Mouse (Mus musculus) cerebellum, postnatal 14 days (tissue): Measurements from ENCODE around the gene I830077J02Rik.
"Not testable (repeated sequence)": the region's sequence is repeated elsewhere in the genome, so short reads cannot be mapped to it uniquely, and the experiment has no call there.

Source experiments
- DNase-seq, 2 experiments: peaks; one replicate each; pipeline ENCODE4 v3.0.0; 2021; ENCODE audit warnings: mixed read lengths in 2 of 2

The I830077J02Rik gene

DNA sequence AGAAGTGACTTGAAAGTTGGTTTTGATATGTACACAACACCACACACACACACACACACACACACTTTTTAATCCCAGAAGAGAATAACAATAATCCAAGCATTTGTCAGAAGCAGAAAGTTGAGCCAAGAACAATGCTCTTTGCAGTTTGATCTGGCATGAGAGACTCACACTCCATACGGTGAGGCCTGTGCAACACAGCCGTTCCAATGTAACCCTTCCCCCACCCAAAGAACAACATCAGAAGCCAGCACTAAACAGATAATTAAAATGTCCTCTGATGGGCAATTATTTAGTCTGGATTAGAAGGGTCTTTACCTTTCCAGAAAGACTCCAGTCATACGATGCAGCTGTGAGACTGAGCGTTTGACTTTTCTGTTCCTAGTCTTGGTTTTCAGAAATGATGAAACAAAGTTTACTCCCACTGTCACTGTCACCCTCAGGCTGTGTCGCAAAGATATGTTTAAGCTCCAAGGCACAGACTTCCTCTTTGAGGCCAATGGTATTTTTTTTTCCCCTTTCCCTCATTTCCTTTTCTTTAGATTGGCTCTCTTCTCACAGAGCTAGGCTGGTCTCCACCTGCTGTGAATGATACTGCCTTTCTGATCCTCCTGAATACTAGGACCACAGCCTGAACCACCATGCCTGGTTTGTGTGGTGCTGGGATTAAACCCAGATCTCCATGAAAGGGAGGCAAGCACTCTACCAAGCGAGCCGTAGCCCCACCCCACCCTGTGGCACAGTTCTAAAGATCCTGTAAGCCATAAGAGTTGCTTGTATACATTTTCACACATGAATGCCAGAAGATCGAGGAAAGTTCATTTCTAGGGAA, at the start of gene I830077J02Rik:
Gene I830077J02Rik, minus strand, starts transcription at position 425 of the 832 bp plus-strand sequence.
- no peak for DNase-seq

DNA sequence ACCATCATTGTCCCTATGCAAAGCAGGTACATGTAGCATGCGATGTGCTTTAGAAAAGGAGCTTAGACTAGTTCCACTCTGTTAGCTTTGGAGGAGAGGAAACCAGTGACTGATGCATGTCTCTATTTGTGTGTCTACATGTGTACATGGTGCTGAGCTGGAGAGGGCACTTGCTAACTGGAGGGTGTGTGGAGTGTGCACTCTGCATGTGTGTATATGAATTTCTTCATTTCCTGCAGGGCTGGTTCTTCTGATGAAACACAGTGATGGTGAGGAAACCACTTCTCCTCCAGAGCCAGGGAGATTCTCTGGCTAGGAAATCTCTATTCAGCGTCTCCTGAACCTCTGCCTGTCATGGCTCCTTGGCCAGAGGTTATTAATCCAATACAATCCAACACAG, 41.7 kb upstream of the I830077J02Rik start:
- no peak for DNase-seq

DNA sequence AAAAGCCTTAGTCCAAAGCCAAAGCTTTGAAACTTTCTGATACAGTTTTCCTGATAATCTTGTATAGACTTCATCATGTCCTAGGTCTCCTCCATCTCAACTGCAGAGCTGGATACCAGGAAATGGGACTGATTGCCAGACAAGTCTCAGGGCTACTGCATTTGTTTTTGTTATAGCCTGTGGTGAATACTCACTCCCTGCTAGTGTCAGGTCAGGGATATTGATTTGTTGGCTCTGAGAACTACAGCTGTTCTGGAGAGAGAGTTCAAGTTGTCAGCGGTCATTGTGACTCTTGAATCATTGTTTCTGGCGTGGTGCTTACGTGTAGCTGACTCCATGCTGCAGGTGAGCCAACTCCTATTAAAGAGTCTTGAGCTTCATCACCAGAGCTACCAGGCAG, 40.9 kb upstream of the I830077J02Rik start, which contains the start of gene Ovgp1:
Gene Ovgp1, plus strand, starts transcription at position 301 of the 400 bp plus-strand sequence.
- DNase-seq = no peak

DNA sequence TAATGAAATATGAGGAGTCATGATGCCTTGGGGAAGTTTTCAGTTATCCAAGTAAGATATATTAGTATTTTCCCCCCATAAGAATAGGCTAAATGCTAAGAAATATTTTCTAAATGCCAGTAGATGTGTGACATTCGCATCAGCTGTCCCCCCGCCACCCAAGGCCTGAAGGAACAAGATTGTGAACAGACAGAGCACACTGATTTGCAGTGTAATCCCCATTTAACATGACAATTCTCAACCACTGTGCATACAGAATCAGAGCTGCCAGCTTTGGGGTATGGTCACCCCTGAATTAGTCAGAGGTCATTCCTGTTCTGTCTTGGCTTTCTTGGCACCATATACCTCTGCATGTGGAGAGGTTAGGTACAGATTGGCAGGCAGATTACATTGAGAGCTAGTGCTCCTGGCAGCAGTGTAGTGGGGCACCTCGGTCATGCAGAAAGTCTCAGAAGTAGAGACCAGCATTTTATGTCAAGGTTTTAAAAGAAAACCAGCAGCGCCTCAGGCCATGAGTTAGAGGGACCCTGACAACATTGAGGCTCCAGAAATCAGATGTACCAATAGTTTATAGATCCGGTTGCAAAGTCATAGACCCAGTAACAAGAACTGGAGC, 39.5 kb upstream of the I830077J02Rik start:
- DNase-seq = no peak

DNA sequence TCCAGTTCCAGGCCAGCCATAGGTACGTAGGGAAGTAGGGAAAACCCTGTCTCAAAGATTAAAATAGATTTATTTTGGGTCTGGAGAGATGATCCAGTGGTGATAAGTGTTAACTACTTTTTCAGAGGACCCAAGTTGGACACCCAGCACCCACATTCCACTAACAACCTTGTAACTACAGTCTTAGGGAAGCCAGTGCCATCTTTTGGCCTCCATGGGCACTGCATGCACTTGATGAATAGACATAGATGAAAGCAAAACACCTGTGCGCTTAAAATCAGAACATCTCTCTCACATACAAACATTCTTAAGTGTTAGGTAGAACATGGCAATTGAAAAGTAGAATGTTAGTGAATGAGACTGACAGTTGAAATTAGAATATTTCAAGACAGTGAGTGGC, 28.2 kb upstream of the I830077J02Rik start:
- peak in 1 of 2 experiments; percentile 26 for DNase-seq

DNA sequence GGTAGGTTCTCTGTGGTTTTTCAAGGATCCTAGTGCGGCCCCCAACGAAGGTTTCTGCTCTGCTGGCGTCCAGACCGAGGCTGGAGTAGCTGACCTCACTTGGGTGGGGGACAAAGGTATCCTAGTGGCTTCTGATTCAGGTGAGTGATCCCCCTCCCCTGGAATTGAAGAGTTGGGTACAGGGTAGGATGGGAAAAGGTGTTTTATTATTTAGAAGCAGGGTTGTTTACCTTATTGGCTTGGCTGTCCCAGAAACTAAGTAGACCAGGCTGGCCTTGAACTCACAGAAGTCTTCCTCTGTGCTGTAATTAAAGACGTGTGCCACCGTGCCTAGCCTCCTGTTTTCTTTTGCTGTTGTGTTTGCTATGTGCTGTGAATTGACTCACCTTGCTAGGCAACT, 27.5 kb upstream of the I830077J02Rik start, which contains the start of gene Atp5f1:
Gene Atp5f1, minus strand, starts transcription at position 101 of the 400 bp plus-strand sequence.
- DNase-seq = no peak

DNA sequence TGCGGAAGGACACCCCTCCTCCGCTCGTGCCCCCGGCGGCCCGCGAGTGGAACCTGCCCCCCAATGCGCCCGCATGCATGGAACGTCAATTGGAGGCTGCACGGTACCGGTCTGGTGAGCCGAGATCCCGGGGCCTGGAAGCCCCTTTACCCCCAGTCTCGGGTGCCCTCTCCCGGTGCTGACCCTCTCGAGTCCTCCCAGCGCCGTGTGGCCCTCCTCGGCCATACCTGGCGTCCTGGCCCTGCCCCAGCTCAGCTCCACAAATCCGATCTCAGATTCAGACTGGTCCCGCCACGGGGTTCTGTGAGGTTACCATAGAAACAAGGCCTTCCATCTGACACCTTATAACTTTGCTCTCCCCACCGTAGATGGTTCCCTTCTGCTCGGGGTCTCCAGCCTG, 27.1 kb upstream of the I830077J02Rik start:
- peak in 1 of 2 experiments; percentile 77 for DNase-seq

DNA sequence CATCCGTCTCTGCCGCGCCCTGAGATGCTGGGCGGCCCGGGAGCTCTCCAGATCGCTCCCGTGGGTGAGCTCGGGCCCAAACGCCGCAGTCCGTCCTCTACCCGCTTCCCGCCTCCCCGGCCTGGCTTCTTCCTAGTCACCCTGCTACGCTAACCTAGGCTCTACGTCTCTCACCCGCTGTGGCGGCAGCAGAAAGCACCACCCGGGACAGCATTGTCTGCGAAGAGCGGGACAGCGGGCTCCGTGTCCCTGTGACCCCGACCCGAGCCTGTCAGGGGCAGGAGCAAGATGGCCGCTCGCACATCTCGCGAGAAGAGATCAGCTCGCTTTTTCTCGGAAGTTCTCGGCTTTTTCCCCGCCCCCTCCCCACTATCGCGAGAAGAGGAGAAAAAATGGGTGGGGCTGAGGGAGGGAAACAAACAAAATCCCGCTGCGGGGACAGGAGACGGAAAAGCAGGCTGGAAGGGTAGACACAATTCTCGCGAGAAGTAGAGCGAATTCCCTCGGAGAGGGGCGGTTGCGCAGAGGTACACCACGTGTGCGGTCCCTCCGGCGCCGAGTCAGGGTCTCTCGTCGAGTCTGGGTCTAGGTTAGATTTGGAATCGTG, 26.6 kb upstream of the I830077J02Rik start, which contains the start of gene Wdr77:
Gene Wdr77, plus strand, starts transcription at position 396 of the 607 bp plus-strand sequence.
- peak; percentile 98 for DNase-seq

DNA sequence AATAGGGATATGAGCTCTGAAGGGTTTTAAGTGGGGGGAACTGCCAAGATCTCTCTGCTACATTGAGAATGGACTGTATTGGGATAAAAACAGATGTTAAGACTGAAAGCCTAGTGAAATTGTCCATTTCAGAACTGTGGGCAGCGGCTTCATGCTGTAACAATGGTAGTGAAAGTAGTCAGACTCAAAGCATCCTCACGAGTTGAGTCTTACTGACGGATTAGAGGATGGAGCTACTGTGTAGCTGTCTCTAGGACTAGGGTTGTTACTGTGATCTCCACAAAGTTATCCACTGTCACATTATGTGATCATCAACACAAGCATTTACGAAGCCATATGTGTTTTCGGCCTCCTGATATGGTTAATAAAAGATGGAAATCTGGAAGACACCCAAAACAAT, 25.7 kb upstream of the I830077J02Rik start:
- no peak for DNase-seq

DNA sequence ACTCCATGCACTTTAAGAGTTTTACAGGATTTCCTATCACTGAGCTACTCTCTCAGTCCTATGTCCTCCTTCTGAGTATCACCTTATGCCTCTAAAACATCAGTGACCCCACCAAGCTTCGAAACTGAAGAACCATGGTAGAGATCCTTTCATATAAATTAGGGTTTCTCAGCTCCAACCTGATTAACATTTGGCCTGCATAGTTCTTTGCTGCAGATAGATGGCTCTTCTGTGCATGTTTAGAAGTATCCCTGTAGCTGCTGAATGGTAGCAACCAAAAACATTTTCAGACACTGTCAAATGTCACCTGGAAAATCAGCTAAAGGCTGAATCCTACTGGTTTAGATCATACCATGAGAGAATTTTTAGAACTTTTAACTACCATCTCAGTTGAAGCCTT, 24.8 kb upstream of the I830077J02Rik start:
- no peak for DNase-seq

DNA sequence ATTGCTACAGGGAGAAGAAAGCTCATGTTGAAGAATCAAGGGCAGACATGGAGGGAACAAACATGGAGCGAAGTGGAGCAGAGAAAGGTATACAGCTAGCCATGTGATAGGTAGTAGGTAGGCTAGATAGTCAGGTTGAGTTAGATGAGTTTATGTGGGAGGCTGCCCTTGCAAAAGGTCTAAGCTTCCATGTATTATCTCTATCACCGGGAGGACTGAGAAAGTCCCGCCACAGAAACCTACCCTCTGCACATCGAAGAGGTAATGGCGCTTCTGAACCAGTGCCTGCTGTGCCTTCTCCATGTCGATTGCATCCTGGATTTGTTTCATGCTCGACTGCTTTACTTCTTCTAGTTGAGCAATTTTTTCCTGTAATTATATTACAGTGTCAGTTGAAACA, 18.9 kb upstream of the I830077J02Rik start:
- DNase-seq = no peak

DNA sequence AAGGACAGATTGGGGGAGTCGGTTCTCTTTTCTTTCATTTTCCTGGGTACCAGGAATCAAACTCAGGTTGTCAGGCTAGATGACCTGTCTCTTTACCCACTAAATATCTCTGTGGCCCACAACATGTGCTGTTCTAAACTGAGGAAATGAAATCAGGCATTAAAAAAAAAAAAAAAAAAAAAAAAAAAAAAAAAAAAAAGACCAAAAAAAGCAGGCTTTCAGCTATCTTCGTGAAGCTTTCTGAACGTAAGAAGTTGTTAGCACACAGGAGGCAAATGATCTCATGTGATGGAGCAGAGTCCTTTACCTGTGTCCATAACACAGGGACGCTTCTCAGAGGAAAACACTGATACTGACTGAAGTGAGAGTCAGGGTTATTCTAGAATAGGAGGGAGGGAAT, 3.6 kb upstream of the I830077J02Rik start:
- no peak for DNase-seq

DNA sequence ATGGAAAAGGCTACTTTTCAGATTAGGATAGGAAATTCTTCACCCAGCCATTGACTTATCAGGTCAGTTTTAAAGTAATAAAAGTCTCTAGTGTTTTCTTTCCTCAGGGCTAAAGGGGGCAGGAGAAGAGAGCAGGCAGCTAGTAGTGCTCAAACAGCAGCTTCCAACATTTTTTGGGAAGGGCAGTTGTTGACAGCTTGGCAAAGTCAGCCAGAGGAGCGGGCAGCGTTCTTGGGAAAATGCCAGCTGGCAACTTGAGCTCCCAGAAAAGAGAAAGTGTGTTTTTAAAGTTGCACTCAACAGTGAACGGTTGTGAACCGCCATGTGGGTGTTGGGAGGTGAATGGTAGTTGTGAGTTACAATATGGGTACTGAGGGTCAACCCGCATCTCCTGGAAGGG, 2.6 kb upstream of the I830077J02Rik start:
- peak in 1 of 2 experiments; percentile 39 for DNase-seq

DNA sequence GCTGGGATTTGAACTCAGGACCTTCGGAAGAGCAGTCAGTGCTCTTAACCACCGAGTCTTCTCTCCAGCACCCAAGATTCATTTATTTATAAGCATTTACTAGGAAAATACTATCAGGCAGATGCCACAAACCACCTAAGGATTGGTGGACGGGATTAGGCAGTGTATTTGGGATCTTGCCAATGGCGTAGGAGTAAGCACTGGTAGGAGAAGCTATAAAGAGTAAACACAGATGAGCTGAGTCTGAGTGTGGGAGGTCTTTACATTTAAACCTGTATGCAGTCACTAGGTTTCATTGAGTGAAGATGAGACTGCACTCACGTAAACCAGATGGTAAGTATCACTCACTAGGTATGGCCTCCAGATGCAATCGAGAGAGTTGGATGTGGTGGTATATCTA, 1.5 kb upstream of the I830077J02Rik start:
- DNase-seq = no peak

DNA sequence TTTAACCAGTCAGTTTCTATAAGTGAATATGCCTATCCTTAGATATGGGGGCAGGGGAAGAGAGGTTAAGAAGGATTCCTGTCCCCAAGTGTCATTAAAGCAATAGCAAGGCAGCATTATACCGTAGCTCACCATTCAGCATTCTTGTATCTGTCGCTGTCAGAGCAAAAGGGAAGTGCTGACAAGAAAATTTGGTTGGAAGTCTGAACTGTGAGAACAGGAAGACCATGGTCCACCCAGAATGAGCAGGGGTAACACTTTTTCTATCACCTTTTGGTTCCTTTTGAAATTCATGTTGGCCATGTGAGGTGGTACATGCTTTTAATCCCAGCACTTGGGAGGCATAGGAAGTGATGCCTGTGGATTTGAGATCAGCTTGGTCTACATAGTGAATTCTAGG, 1.4 kb downstream of the I830077J02Rik start:
- DNase-seq = no peak

DNA sequence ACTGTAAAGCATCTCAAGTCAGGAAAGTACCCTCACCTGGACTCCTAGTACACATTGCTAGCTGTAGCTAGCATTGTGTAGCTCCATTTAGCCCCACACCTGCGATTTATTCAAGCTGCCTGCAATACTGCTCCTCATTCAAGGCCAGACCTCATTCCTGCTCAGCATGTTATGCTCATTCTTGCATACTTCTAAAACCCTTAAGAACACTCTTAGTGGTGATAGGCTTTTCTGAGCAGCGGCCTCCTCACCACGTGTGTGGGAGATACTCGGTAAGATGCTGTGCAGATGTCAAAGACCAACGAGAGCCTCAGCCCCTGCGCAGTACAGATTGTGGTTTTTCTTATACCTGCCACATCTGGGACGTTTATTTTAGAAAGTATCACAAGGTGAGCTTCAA, 2.6 kb downstream of the I830077J02Rik start:
- no peak for DNase-seq

DNA sequence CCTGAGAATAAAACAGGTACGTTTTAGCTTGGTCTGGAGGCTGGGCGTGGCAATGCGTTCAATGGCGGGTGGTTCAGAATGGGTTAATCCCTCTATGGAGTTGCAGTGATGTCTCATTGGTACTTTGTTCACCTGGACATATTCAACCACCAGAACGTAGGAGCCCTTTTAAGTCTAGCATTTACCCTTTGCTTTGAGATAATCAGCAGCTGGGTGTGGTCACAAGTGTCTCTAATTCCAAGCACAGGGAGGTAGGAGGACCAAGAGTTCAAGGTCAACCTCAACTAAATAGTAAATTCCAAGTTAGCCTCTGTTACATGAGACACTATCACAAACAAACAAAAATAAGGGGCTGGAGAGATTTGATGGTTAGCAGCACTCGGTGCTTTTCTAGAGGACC, 3.7 kb downstream of the I830077J02Rik start:
- DNase-seq = no peak

DNA sequence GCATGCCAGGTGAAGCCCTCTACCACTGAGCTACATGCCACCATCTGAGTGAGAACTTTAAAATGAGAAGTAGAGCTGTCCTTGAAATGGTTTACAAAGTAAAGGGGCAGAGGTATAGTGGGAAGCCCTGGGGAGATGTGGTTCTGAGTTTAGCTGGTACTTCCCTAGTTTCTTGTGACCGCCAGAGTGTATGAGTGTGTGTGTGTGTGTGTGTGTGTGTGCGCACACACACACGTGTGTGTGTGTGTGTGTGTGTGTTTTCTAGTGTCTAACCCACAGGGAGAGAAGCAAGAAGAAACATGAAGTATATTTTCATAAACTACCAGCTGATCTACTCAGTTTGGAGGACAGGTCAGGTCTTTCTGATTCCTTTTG, 4.3 kb downstream of the I830077J02Rik start:
- no peak for DNase-seq

DNA sequence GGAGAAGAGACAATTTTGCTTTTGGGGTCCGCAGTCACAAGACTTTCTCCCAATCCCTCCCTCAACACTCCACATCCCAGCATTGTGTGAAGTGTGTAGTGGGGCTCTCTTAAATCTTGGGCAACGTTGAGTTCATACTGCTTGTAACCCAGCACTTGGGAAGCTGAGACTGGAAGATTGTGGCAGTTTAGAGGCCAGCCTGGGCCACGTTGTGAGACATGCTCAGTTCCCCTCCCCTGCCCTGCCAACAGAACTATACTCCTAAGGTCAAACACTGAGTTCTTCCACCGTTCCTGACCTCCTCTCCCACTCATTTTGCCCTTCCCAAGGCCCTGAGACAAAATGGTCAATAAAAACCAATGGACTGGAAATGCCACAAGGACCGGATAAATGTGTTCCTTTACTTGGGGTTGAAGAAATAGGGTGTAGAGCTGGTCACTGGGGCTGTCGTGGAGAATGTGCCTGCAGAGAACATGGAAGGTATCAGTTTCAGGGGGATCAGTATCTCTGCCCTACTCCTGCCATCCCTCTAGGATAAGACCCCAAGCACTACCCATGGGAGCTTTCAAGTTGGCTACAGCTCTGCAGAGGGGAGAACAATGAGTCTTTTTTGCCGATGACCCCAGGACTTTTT, 4.8 kb downstream of the I830077J02Rik start:
- DNase-seq = no peak

DNA sequence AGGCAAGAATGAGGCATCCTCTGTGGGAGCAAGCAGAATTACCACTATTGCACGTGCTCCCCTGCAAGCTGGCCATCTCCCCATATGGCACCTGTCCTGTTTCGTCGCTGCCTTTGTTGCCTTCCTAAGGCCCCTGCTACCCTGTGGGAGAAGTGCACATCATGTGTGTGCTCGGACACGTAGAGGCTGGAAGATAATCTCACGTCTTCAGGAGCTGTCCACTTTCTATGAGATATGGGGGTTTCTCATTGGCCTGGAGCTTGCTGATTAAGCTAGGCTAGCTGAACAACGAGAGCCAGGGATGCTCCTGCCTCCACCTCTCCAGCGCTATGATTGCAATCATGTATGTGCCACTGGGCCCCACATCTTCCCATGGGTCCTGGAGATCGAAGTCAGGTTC, 7.8 kb downstream of the I830077J02Rik start:
- DNase-seq = no peak

DNA sequence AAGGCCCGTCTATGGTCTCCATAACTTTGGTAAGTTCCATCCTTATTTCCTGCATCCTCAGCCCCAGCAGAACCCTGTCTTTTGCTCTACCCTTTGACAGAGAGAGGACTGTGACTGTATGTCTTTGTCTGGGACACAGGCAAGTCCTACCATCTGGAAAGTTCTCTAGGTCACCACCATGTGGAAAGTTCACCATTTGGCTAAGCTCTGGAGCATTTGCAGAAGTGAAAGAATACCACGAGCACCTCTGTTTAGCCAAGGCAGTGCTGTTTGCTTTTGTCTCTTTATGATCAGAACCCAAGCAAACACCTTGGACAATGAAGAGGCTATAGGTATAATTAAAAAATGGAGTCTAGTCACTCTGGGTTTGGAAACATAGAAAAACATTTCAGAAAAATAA, 10.5 kb downstream of the I830077J02Rik start:
- no peak for DNase-seq

DNA sequence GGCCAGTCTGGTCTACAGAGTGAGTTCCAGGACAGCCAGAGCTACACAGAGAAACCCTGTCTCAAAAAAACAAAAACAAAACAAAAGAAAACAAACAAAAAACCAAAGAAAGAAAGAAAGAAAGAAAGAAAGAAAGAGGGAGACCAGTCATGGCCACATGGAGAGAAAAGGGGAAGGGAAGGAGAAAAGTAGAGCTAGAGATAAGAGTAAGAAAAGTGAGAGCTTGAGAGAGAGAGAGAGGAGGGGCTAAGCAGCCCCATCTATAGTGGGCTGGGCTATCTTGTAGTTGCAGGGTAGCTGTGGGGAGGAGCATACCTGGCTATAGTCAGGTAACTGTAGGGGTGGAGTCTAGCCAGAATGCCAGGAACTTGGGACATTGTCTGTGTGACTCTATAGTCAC, 11.7 kb downstream of the I830077J02Rik start:
- not testable (repeated sequence) for DNase-seq

DNA sequence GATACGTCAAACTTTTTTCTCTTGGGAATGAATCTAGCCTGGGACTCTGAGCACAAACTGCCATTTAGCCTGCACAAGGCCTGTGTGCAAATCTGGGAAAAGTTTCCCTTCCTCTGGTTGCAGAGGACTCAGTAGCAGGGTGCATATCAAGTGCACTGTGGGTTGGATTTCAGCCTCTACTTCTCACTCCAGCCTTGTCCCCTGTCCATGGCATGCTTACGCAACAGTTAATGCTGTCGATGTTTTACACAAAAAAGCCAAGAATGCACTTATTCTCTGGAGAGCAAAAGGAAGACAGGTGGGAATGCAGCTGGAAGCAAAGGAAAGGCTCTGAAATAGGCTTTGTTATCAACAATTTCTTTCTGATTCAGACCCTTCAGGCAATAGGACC, 14.1 kb downstream of the I830077J02Rik start:
- no peak for DNase-seq
